8 mouse cellular contexts compared by ENCODE assay signal in genomic region chr1:194613923-194614830, GRCm38 (mm10). TPM values are rescaled to one million over a fixed set of nuclear protein-coding genes. Genes with fewer than 3 reads are reported as not detected.
DNase-seq lines count a peak whose midpoint lies in the region; ATAC-seq lines count a peak whose summit lies in the region.

No protein-coding gene starts in this region.

- ATAC-seq in megakaryocyte progenitor cell, adult 5-6 weeks (replicated peaks; ENCODE audit: poor library complexity): peak; percentile 30; the same call in 1 of the 2 replicates

- DNase-seq in cerebellum, postnatal 14 days: peak; percentile 61 to 72
- no peak for DNase-seq in cerebellum, adult 11 months
- peak; percentile 67 to 81 for DNase-seq in left cerebral cortex, adult 18-20 months (ENCODE audit: low spot score in 2 of 2)
- no peak for DNase-seq in left cerebral cortex, adult 11 months (ENCODE audit: low spot score)
- DNase-seq in kidney, adult 8-10 months: peak; percentile 37 to 74
- DNase-seq in testis, postnatal 10 days (ENCODE audit: low spot score): no peak
- DNase-seq in spleen, postnatal 36 days (ENCODE audit: low spot score in 2 of 2): no peak

RNA-seq across cellular contexts. Expression of gene Plxna2, which starts 3.8 kb away (rescaled TPM):
- total RNA-seq in left cerebral cortex, adult 18-20 months (2021): 10 to 100 TPM; 73.3 to 76.6 TPM
- 0.39 and 0.72 TPM in 2 replicates for total RNA-seq in megakaryocyte progenitor cell, adult 5-6 weeks (2015)
- 0.17 and 0.34 TPM in 2 replicates for total RNA-seq in megakaryocyte progenitor cell, adult 5-6 weeks (2017)

Comparison
In these comparisons a context has a peak if more than half of its experiments do, and no peak if none do; other contexts are left out.
1. DNase-seq: peak in cerebellum, postnatal 14 days (2 of 2), left cerebral cortex, adult 18-20 months (2 of 2) and kidney, adult 8-10 months (2 of 2); none in cerebellum, adult 11 months (single experiment), left cerebral cortex, adult 11 months (single experiment), testis, postnatal 10 days (single experiment) and spleen, postnatal 36 days (0 of 2).
2. RNA of gene Plxna2, which starts 3.8 kb away (total RNA-seq): 73.3 to 76.6 TPM in left cerebral cortex, adult 18-20 months; 0.17 to 0.72 TPM in megakaryocyte progenitor cell, adult 5-6 weeks; every median in the first group is over 10 times any median in the second.